Mouse (Mus musculus) olfactory bulb, adult 2 months (tissue): ENCODE measurements around the gene Sub1.

ENCODE experiments used
- CTCF ChIP-seq: fragments of 200-500 bp; IDR thresholded peaks from 2 replicates; pipeline ENCODE4 v1.5.1; 2012; ENCODE audit warnings: low read depth, mild to moderate bottlenecking, low read length, moderate library complexity; ENCODE audit not compliant: insufficient read depth
- POLR2A ChIP-seq: fragments of 200-500 bp; IDR thresholded peaks from 2 replicates; pipeline ENCODE4 v1.6.1; 2012; ENCODE audit warnings: mild to moderate bottlenecking, low read depth, low read length, moderate library complexity; ENCODE audit not compliant: insufficient read depth

DNA sequence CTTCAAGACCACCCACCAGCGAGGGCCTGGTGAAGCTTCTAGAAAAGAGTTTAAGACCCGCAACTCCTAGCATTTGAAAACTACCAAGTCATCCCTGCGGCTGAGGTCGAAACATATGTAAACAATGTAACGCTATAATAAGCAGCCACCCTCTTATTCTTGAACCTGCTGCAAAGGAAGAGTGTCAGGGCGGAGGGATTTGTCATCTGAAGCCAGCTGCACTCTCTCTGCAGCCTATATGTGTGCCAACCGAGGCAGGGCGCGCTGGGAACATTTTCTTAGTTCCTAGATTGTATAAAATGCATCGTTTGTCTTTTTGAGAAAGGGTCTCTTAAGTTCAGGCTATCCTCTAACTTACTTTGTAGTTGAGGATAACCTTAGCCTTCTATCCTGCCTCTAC, 28.6 kb upstream of the Sub1 start:
- TF ChIP-seq CTCF (no peak), POLR2A (no peak)
